Mouse (Mus musculus): ENCODE data around the gene Tfap2a. TPM values are rescaled to one million over a fixed set of nuclear protein-coding genes. Genes with fewer than 3 reads are reported as not detected.

Gene Tfap2a
- polyA plus RNA-seq, 1 experiment from 2014 or later, result 0.46 TPM

- Histone ChIP-seq H3K27ac (no peak overlapping the region), H3K36me3 (ENCODE audit: poor library complexity, severe bottlenecking) (no peaks in the 10 kb centered on the region), H3K4me3 (no peak overlapping the region), H3K9me3 (replicated peaks) (no peaks in the 10 kb centered on the region), H3K9ac (no peak overlapping the region), H3K4me1 (peaks cover 25% of the 10 kb centered on the region), H3K27me3 (peaks cover 99% of the 10 kb centered on the region), H3K4me2 (peak overlapping the region; percentile 42)
- peak; percentile 44 for ATAC-seq
- WGBS, result under 1% methylated on average over 21 of the region's 21 CpGs
Observed at GRCm38 (mm10) chr13:40709321-40710061, 28.7 kb downstream of the Tfap2a start.

GRCm38 (mm10) chr13:40708913-40709312, 29.3 kb downstream of the Tfap2a start:
- Histone ChIP-seq H3K9me3 (replicated peaks) (no peaks in the 10 kb centered on the region), H3K4me3 (peak overlapping the region; percentile 19; the same call in 1 of the 2 replicates), H3K27me3 (peaks cover 99% of the 10 kb centered on the region), H3K4me1 (peaks cover 31% of the 10 kb centered on the region), H3K27ac (no peak overlapping the region), H3K36me3 (ENCODE audit: poor library complexity, severe bottlenecking) (no peaks in the 10 kb centered on the region), H3K9ac (no peak overlapping the region), H3K4me2 (peak overlapping the region; percentile 42)
- ATAC-seq, result peak; percentile 59
- under 1% methylated on average over 25 of the region's 26 CpGs for WGBS

GRCm38 (mm10) chr13:40708271-40708670, 29.9 kb downstream of the Tfap2a start:
- H3K9me3 ChIP-seq (replicated peaks), result no peaks in the 10 kb centered on the region
- ATAC-seq, result no peak
- peaks cover 99% of the 10 kb centered on the region for H3K27me3 ChIP-seq
- peaks cover 33% of the 10 kb centered on the region for H3K4me1 ChIP-seq
- WGBS, result 0% methylated on average over 5 of the region's 5 CpGs
- H3K4me2 ChIP-seq, result no peak overlapping the region
- H3K4me3 ChIP-seq, result no peak overlapping the region
- H3K36me3 ChIP-seq (ENCODE audit: poor library complexity, severe bottlenecking), result no peaks in the 10 kb centered on the region
- no peak overlapping the region for H3K27ac ChIP-seq
- H3K9ac ChIP-seq, result no peak overlapping the region

GRCm38 (mm10) chr13:40707646-40708045, 30.5 kb downstream of the Tfap2a start:
- WGBS, result 2% methylated on average over 3 of the region's 3 CpGs
- no peak overlapping the region for H3K27ac ChIP-seq
- no peak overlapping the region for H3K4me2 ChIP-seq

GRCm38 (mm10) chr13:40706612-40707011, 31.6 kb downstream of the Tfap2a start:
- 0% methylated on average over 5 of the region's 5 CpGs for WGBS
- Histone ChIP-seq H3K27ac (no peak overlapping the region), H3K9ac (no peak overlapping the region), H3K27me3 (peaks cover 100% of the 10 kb centered on the region), H3K4me1 (peaks cover 27% of the 10 kb centered on the region), H3K9me3 (replicated peaks) (no peaks in the 10 kb centered on the region), H3K4me3 (no peak overlapping the region), H3K36me3 (ENCODE audit: poor library complexity, severe bottlenecking) (no peaks in the 10 kb centered on the region), H3K4me2 (no peak overlapping the region)
- ATAC-seq, result no peak

More at GRCm38 (mm10) chr13:40707646-40708045, 30.5 kb downstream of the Tfap2a start:
- Histone ChIP-seq H3K9me3 (replicated peaks) (no peaks in the 10 kb centered on the region), H3K9ac (no peak overlapping the region), H3K27me3 (peaks cover 100% of the 10 kb centered on the region), H3K4me3 (no peak overlapping the region), H3K4me1 (peaks cover 33% of the 10 kb centered on the region), H3K36me3 (ENCODE audit: poor library complexity, severe bottlenecking) (no peaks in the 10 kb centered on the region)
- no peak for ATAC-seq

GRCm38 (mm10) chr13:40705821-40706425, 32.3 kb downstream of the Tfap2a start:
- ATAC-seq, result no peak
- no peak overlapping the region for H3K4me2 ChIP-seq
- H3K4me1 ChIP-seq, result peaks cover 27% of the 10 kb centered on the region
- H3K27me3 ChIP-seq, result peaks cover 100% of the 10 kb centered on the region
- H3K9me3 ChIP-seq (replicated peaks), result no peaks in the 10 kb centered on the region
- H3K36me3 ChIP-seq (ENCODE audit: poor library complexity, severe bottlenecking), result no peaks in the 10 kb centered on the region
- no peak overlapping the region for H3K9ac ChIP-seq
- H3K27ac ChIP-seq, result no peak overlapping the region
- 5% methylated on average over 4 of the region's 4 CpGs for WGBS
- no peak overlapping the region for H3K4me3 ChIP-seq

GRCm38 (mm10) chr13:40704864-40705455, 33.2 kb downstream of the Tfap2a start:
- no peak for ATAC-seq
- Histone ChIP-seq H3K27ac (no peak overlapping the region), H3K9ac (no peak overlapping the region)

GRCm38 (mm10) chr13:40703982-40704501, 34.1 kb downstream of the Tfap2a start:
- no peak overlapping the region for H3K27ac ChIP-seq

More at GRCm38 (mm10) chr13:40704864-40705455, 33.2 kb downstream of the Tfap2a start:
- Histone ChIP-seq H3K4me3 (peak overlapping the region; percentile 12; the same call in 1 of the 2 replicates), H3K9me3 (replicated peaks) (no peaks in the 10 kb centered on the region), H3K4me2 (peak overlapping the region; percentile 49), H3K27me3 (peaks cover 100% of the 10 kb centered on the region), H3K36me3 (ENCODE audit: poor library complexity, severe bottlenecking) (no peaks in the 10 kb centered on the region), H3K4me1 (peaks cover 26% of the 10 kb centered on the region)
- WGBS, result under 1% methylated on average over 28 of the region's 28 CpGs

GRCm38 (mm10) chr13:40703123-40703797, 34.9 kb downstream of the Tfap2a start:
- H3K27me3 ChIP-seq, result peaks cover 90% of the 10 kb centered on the region
- no peaks in the 10 kb centered on the region for H3K36me3 ChIP-seq (ENCODE audit: poor library complexity, severe bottlenecking)
- H3K9ac ChIP-seq, result no peak overlapping the region
- H3K4me3 ChIP-seq, result no peak overlapping the region
- 2% methylated on average over 19 of the region's 19 CpGs for WGBS
- H3K4me1 ChIP-seq, result peaks cover 15% of the 10 kb centered on the region
- H3K27ac ChIP-seq, result no peak overlapping the region
- H3K4me2 ChIP-seq, result no peak overlapping the region
- H3K9me3 ChIP-seq (replicated peaks), result no peaks in the 10 kb centered on the region
- ATAC-seq, result no peak

More at GRCm38 (mm10) chr13:40703982-40704501, 34.1 kb downstream of the Tfap2a start:
- WGBS, result 1% methylated on average over 38 of the region's 38 CpGs
- Histone ChIP-seq H3K9me3 (replicated peaks) (no peaks in the 10 kb centered on the region), H3K9ac (no peak overlapping the region), H3K4me3 (peak overlapping the region; percentile 27), H3K4me1 (peaks cover 18% of the 10 kb centered on the region), H3K27me3 (peaks cover 96% of the 10 kb centered on the region), H3K4me2 (peak overlapping the region; percentile 49), H3K36me3 (ENCODE audit: poor library complexity, severe bottlenecking) (no peaks in the 10 kb centered on the region)
- peak; percentile 31; the same call in 1 of the 2 replicates for ATAC-seq

GRCm38 (mm10) chr13:40702361-40703122, 35.6 kb downstream of the Tfap2a start:
- Histone ChIP-seq H3K9me3 (replicated peaks) (no peaks in the 10 kb centered on the region), H3K4me2 (no peak overlapping the region), H3K36me3 (ENCODE audit: poor library complexity, severe bottlenecking) (no peaks in the 10 kb centered on the region), H3K27ac (no peak overlapping the region), H3K4me1 (peaks cover 15% of the 10 kb centered on the region), H3K9ac (no peak overlapping the region), H3K27me3 (peaks cover 89% of the 10 kb centered on the region), H3K4me3 (no peak overlapping the region)
- no peak for ATAC-seq
- 5% methylated on average over 30 of the region's 30 CpGs for WGBS

- Histone ChIP-seq H3K27ac (no peak overlapping the region), H3K4me3 (no peak overlapping the region), H3K36me3 (ENCODE audit: poor library complexity, severe bottlenecking) (no peaks in the 10 kb centered on the region), H3K4me1 (peaks cover 15% of the 10 kb centered on the region), H3K9me3 (replicated peaks) (no peaks in the 10 kb centered on the region), H3K27me3 (peaks cover 82% of the 10 kb centered on the region), H3K4me2 (no peak overlapping the region), H3K9ac (no peak overlapping the region)
- no peak for ATAC-seq
- 6% methylated on average over 12 of the region's 12 CpGs for WGBS
Observed at GRCm38 (mm10) chr13:40701691-40702090, 36.5 kb downstream of the Tfap2a start.
